Mouse (Mus musculus): ENCODE results near the gene Gm28044.
"Not testable (repeated sequence)": the region's sequence is repeated elsewhere in the genome, so short reads cannot be mapped to it uniquely, and the experiment has no call there.

Gene Gm28044

GRCm38 (mm10) chr13:67360131-67360744 lies at the start of gene Gm28044, which contains the start of gene Zfp953:
Gene Gm28044, minus strand, starts transcription at chr13:67360536.
Gene Zfp953, minus strand, starts transcription at chr13:67360605.
- peak; percentile 83 for DNase-seq (ENCODE audit: low read depth)

- DNase-seq (ENCODE audit: low read depth) = peak; percentile 59
Observed at GRCm38 (mm10) chr13:67399183-67399903, 39.0 kb upstream of the Gm28044 start, which contains the start of gene Zfp429. Gene Zfp429, minus strand, starts transcription at chr13:67399819.

GRCm38 (mm10) chr13:67376255-67376654 lies 15.9 kb upstream of the Gm28044 start:
- DNase-seq (ENCODE audit: low read depth) = not testable (repeated sequence)

- DNase-seq (ENCODE audit: low read depth) = peak; percentile 74
Observed at GRCm38 (mm10) chr13:67375050-67375911, 14.9 kb upstream of the Gm28044 start, which contains the start of the genes Gm28041 and Zfp456. Gene Gm28041, minus strand, starts transcription at chr13:67375733. Gene Zfp456, minus strand, starts transcription at chr13:67375810.

GRCm38 (mm10) chr13:67351854-67352253 lies 8.5 kb downstream of the Gm28044 start:
- no peak for DNase-seq (ENCODE audit: low read depth)

- no peak for DNase-seq (ENCODE audit: low read depth)
Observed at GRCm38 (mm10) chr13:67343422-67343821, 16.9 kb downstream of the Gm28044 start.

GRCm38 (mm10) chr13:67332877-67333276 lies 27.5 kb downstream of the Gm28044 start:
- DNase-seq (ENCODE audit: low read depth) = no peak

GRCm38 (mm10) chr13:67332019-67332724 lies 28.2 kb downstream of the Gm28044 start, which contains the start of gene Zfp595:
Gene Zfp595, minus strand, starts transcription at chr13:67332570.
- peak; percentile 79 for DNase-seq (ENCODE audit: low read depth)

GRCm38 (mm10) chr13:67306718-67307117 lies 53.6 kb downstream of the Gm28044 start:
- no peak for DNase-seq (ENCODE audit: low read depth)

- peak; percentile 87 for DNase-seq (ENCODE audit: low read depth)
Observed at GRCm38 (mm10) chr13:67305822-67306672, 54.3 kb downstream of the Gm28044 start, which contains the start of gene Zfp457. Gene Zfp457, minus strand, starts transcription at chr13:67306485.

GRCm38 (mm10) chr13:67278314-67278713 lies 82.0 kb downstream of the Gm28044 start, which contains the start of gene Zfp458:
Gene Zfp458, minus strand, starts transcription at chr13:67278466.
- peak; percentile 38 for DNase-seq (ENCODE audit: low read depth)

- DNase-seq (ENCODE audit: low read depth) = not testable (repeated sequence)
Observed at GRCm38 (mm10) chr13:67269383-67270065, 90.8 kb downstream of the Gm28044 start.

- peak; percentile 62 for DNase-seq (ENCODE audit: low read depth)
Observed at GRCm38 (mm10) chr13:67268568-67269369, 91.6 kb downstream of the Gm28044 start.

Data from c-Kit-positive CD71-negative TER-119-negative erythroid progenitor cells, embryonic 14.5 days (primary cell).